Mouse (Mus musculus) heart, postnatal 14 days (tissue): ENCODE data around the gene Rrp1b. TPM values are rescaled to one million over a fixed set of nuclear protein-coding genes. Genes with fewer than 3 reads are reported as not detected.
"Not testable (repeated sequence)": the region's sequence is repeated elsewhere in the genome, so short reads cannot be mapped to it uniquely, and the experiment has no call there.

Source experiments
- DNase-seq, 2 experiments: peaks; one replicate each; pipeline ENCODE4 v3.0.0; 2021 to 2022
- intact Hi-C: fragments of 180-260 bp; cut with DNase I; formaldehyde crosslinking; loops from one replicate; pipeline ENCODE4 v1.15.1; 2025
- total RNA-seq, 2 experiments: library from RNA; stranded (reverse); gene quantifications; 2 replicates each; pipeline ENCODE4 v1.2.3; 2021

Gene Rrp1b
- total RNA-seq, 2 experiments from 2014 or later, result 7.9 to 8.6 TPM

DNA sequence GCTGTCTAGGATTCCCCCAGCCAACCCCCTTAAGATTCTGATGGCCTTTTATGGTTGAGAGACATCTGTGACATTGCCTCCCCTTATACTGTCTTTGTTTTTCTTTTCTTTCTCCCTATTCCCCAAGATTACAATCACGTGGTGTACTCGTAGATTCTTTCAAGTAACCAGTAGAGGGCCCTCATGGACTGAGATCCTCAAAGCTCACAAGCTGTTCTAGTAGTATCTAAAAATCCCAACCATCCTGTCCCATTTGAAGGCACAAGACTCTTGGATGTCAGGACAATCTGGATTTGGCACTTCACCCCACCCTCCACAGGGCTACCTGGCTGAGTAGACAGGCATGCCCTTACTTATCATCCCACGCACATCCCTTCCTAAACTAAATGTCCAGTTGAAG lies 8.2 kb upstream of the Rrp1b start:
- peak in 1 of 2 experiments; percentile 14 for DNase-seq
- intact Hi-C loops, result loop anchor here (1.0 to 5.0 kb wide), 2 partner anchors 46 to 180 kb away; no protein-coding TSS in a partner anchor

DNA sequence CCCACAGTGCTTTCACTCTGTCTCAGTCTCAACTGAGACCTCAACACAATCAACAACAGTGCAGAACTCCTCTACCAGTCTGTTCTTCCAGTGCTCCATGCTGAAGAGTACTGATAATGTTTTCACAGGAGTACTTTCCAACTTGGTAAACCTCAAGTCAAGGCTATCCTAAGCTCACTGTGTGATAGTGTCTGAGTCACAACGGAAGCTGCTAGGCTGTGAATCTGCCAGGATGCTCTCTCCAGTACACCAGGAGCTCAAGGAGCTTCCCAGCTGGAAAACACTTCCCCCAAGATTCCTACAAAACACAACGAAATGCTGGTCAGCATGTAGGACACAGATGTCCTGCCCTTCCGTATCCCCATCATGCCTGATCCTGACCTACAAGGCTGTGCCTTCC lies 7.6 kb upstream of the Rrp1b start:
- intact Hi-C loops, result loop anchor here (5.0 kb wide), 1 partner anchor 179 kb away; no protein-coding TSS in a partner anchor
- DNase-seq, result no peak

DNA sequence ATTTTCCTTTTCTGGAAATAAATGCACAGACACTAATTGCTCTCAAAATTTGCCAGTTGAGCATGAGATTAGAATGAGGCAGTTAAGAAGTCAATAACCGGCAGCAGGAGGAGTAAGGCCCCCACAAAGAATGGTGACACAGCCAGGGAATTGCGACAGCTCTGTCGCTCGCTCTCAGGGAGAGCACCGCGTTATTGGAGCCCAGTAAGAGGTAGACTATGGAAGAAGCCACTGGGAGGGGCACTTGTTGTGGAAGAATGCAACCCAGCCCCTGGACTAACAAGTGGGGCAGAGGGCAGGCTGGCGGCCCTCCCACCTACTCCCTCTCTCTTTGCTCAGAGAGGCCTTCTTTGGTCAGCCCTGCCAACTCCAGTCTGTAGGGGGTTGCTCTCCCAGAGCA lies 4.2 kb upstream of the Rrp1b start:
- intact Hi-C loops, result loop anchor here (10.0 kb wide), 1 partner anchor 517 kb away; the partner anchor contains the start of gene Wdr4
- no peak for DNase-seq

DNA sequence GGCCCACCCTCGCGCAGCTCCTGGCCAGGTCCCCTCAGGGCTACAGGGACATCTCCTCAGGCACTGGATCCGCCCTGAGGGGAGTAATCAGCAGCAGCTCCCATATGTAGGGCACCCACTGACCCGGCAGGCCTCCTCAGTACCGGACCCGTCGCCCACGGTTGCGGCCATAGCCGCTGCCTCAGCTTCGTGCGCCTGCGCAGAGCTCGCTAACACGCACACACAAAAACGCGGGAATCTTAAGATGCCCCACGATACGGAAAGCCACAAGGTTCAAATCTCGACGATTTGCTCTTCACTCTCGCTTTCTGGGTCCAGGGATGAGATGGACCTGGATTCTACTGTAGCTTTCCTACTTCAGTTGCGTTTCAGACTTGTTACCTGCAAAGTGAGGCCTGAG lies 1.6 kb upstream of the Rrp1b start:
- intact Hi-C loops, result loop anchor here (10.0 kb wide), 1 partner anchor 520 kb away; the partner anchor contains the start of gene Wdr4

DNA sequence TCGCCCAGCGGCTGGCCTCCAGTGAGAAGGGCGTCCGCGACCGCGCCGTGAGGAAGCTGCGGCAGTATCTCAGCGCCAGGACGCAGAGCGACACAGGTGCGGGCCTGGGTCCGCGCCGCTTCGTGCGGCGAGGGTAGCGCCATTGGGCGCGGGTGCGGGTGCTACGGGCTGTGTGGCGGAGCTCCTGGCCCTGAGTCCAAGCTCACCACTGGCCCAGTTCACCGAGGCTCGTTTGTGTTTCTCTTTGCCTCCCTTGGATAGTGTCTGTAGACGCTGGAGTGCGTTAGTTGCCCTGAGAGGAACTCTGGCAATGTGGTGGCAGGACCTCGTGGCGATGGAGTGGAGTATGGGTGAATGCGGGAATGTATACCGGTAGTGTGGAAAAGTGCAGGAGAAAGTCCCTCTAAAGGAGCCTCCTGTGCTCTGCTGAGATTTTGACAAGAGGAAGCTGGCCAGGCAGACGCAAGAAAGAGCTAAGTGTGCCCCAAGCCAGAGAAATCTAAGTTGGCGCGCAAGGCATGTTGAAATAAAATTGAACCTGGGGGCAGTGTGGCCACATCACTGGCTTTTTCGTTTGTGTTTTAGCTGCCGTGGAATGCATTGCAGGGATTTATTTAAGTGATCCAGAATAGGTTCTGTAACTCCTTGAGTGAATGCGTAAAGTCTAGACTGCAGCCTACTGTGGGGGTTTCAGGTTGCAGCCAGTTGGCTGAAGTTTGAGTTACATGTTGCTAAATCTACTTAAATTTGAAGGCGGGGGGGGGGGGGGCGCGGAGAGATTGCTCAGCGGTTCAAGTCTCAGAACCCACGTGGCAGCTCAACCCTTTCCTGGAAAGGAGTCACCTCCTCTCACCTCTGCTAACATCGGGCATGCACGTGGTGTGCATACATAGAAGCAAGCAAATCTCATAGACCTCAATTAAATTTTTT lies 874 bp downstream of the Rrp1b start:
- peak in 1 of 2 experiments; percentile 23 for DNase-seq
- intact Hi-C loops, result loop anchor here (10.0 kb wide), 1 partner anchor 522 kb away; the partner anchor contains the start of gene Wdr4

More for the DNA sequence above, 1.6 kb upstream of the Rrp1b start:
- DNase-seq, result no peak

DNA sequence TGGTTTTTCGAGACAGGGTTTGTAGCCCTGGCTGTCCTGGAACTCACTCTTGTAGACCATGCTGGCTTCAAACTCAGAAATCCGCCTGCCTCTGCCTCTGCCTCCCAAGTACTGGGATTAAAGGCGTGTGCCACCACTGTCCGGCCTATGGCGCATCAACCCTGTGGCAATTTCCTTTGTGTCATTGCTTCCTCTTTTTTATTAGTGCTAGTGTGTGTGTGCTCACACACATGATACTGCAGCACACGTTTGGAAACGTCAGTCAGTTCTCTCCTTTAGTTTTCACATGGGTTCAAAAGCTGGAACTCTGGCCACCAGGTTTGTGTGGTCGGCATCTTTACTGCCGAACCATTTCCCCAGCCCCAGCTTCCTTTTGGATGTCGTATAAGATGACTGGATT lies 4.4 kb downstream of the Rrp1b start:
- DNase-seq, result no peak
- intact Hi-C loops, result no loop called here

DNA sequence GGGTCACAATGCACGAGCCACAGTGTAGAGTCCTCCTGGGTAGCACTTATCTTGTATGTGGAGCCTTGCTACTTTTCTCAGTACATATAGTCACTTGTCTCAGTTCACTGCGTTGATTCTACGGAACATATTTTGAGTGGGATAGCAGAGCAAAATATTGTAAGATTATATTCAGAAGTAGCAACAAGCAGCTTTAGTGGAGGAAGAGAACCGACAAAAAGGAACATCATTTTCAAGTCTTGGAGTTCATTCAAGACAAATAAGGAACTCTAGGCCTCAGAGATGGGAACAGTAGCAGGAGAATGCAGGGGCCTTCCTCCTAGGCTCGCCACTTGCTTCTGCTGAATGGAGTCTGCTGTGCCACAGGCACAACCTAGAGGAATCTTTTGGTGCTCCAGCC lies 10.6 kb downstream of the Rrp1b start:
- DNase-seq, result no peak
- intact Hi-C loops, result no loop called here

DNA sequence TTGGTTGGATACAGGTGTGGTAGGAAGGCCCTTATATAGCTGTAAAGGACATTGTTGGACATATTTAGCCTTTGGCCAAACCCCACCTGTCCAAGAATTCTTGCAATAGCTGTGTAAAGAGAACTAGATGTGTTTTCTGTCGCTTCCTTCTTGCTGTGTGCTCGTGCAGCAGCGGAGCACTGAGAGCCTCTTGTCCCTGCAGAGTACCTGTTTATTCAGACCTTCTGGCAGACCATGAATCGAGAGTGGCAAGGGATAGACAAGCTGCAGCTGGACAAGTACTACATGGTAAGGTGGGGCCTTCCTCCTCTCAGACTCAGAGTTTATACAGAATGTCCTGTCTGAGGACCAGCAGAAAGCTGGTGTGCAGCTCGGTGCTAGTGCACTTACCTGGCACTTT lies 12.5 kb downstream of the Rrp1b start:
- no peak for DNase-seq
- intact Hi-C loops, result loop anchor here (2.0 kb wide), 1 partner anchor 264 kb away; no protein-coding TSS in a partner anchor

DNA sequence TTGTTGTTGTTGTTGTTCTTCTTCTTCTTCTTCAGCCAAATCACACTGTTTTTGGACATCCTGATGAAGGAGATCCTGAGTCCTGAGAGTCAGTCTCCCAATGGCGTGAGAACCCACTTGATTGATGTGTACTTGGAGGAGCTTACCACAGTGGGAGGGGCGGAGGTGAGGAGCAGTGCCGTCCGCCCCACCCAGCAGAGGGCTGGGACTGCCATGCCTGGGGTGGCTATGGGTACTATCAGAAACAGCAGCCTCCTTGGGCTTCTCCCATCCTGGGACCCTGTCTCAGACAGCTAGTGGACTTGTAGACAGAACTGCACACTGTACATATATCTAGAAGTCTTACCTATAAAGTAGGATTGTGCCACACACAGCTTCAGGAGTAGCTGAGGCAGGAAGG lies 14.0 kb downstream of the Rrp1b start:
- DNase-seq, result no peak
- intact Hi-C loops, result loop anchor here (2.0 kb wide), 1 partner anchor 263 kb away; no protein-coding TSS in a partner anchor

DNA sequence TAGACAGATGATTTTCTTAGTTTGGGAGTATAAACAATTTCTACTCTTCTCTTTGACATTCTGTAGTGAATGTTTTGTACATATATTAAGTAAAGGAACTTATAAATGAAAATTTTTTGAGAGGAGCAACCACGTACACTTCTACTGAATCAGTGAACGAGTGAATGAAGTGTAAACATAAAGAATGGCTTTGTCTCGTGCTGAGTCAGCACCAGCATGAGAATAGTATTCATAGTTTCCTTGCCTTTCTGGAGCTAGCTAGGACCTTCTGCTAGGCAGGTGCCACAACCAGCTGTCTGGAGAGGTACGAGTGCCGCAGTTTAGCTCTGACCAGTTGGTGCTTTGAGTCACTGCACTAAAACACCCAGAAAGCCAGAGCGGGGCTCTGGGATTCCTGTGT lies 14.7 kb downstream of the Rrp1b start:
- DNase-seq, result no peak

DNA sequence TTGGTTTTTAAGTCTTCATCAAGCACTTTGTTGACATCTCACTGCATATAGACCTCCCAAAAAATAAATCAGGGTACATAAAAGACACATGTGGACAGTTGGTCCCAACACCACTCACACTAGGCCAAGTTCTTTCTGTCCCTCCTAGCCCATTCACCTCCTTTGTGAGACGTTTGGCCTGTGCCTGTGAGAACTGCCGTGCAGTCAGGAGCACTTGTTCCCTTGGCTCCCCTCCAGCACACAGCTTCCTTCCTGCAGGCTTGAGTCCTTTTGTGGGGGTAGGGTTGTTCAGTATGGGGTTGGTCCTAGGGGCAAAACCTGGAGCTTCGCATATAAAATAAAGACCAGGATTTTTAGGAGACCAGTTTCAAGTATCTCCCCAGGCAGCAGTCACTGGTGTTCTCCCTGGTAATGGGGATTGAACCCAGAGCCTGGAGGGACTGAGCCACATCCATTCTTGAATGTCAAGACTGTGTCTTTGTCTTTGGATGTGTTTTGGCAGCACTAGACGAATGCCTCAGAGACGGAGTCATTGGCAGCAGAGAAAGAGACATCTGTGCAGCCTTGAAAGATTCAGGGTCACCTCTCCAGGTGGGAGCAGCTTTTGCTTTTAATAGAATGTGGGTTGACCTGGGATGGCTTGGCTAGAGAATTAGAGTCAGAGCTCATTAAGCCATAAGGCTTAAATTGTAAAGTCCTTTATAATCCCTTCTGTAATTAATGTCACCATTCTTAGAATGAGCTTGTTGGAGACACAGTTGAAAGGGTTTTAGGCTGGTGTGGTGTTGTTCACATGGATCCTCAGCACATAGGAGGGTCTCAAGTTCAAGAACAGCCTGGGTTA lies 16.6 kb downstream of the Rrp1b start:
- intact Hi-C loops, result no loop called here
- peak; percentile 27 to 32 for DNase-seq

More for the DNA sequence above, 14.7 kb downstream of the Rrp1b start:
- intact Hi-C loops, result no loop called here

DNA sequence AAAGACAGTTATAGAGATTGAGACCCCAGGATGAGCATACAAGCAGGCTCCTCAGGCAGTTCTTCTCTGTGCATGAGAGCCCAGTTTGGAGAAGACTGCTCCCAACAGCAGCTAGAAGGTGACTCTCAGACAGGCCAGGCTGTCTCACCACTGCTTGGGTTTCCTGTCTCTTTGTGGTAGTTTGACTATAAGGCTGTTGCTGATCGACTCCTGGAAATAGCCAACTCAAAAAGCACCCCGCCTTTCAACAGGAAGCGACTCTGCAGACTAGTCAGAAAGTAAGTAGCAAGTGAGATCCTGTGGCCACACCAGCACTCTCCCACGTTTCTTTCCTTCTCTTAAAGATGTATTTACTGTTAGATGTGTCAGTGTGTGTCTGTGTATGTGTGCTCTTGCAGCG lies 17.8 kb downstream of the Rrp1b start:
- intact Hi-C loops, result no loop called here
- DNase-seq, result no peak

DNA sequence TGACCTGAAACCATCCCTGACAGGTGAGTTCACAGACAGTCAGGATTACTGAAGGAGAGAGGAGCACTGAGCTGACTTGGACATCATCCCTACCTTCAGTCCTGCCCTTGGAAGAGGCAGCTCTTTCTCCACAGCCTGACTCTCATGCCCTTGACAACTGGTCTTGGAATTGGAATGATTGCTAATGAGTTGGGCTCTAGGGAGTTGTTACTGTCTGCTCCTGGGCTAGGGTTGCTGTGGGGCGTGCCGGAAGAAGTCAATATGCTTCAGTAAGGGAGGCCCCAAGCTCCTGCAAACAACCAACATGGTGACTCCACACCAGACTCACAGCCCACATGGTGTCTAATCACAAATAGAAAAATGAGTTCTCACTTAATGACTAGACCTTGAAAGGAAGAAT lies 21.9 kb downstream of the Rrp1b start:
- intact Hi-C loops, result no loop called here
- DNase-seq, result no peak

DNA sequence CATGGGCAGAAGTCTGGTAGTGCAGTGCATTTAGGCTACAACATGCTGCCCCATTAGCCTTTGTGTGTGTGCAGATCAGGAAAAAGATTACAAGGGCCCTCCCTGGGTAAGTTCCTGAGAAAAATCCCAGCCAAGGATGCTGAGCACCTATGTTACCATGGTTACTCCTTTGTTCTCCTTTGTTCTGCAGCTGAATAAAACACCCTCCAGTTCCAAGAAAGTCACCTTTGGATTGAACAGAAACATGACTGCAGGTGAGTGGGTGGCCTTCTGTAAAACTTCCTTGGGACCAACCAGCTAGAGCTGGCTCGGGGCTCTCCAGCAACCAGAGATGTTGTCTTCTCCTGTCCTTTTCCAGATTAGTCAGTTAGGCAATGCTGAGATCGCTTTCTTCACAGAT lies 23.2 kb downstream of the Rrp1b start:
- no peak for DNase-seq
- intact Hi-C loops, result no loop called here

DNA sequence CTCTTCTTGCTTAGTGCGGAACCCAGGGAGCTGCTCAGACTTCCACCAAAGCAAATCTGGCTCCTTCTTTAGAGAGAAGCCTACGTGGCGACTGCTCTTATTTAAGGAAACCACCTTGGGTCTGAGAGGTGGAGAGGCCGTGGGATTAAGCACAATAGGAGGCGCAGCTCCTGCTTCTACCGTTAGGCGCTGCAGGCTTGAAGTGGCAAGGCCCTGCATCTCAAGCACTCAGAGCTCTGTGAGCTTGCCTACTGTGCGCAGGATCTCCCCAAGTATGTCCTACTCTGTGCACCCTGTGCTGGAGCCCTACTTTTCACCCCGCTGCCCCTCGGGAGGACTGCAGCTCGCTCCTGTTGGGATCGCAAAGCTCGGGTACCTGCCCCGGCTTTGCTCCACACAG lies 25.3 kb downstream of the Rrp1b start:
- intact Hi-C loops, result no loop called here
- DNase-seq, result no peak

DNA sequence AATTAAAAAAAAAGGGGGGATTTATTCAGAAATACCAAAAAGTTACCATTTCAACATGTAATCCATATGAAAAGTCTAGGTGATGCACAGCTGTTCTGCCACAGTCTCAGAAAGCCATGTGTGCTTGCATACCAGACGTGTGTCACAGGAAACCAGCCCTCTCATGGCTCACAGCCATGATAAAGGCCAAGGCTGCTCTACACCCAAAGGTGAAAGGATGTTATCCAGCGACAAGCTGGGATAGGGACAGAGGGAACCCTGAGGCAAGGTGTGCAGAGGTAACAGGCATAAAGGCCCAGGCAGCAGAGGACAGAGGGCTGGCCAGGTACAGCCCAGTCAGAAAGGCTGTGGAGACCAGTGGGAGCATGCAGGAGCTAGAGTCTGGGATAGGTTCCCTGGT lies 27.8 kb downstream of the Rrp1b start:
- intact Hi-C loops, result no loop called here
- DNase-seq, result no peak

DNA sequence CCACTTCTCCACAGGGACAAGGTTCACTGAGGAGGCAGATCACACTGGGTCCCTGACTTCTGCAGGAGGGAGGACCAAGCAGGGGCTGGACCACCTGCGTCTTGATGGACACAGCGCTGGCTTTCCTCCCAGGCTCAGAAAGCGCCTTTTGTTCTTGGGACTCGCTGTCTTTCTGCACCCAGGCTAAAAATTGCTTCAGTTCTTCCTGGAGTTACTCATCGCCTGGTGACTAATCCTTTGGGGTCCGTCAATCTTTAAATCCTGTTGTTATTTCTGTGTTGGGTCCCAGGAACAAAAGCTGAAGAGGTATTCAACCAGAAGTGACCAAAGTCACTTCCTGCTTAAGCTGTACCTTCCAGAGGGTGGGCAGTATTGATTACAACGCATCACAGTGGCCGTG lies 28.9 kb downstream of the Rrp1b start:
- not testable (repeated sequence) for DNase-seq

DNA sequence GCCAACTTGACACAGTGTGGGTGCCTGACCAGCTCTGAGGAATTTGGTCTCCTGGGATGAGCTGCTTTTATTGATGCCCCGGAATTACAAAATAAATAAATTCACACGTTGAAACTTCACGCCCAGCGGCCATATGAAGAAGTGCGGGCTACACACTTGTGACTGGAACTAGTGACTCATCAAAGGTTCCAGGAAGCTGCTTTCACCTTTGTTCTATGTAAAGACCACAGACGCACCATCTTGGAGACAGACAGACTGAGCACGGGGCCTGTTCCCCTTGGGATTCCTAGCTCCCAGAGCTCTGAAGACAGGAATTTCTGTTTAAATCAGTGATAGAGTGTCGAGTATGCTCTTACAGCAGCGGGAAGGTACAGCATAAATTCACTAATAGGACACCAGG lies 31.6 kb downstream of the Rrp1b start:
- intact Hi-C loops, result no loop called here
- DNase-seq, result no peak

More for the DNA sequence above, 28.9 kb downstream of the Rrp1b start:
- intact Hi-C loops, result not testable (repeated sequence)

DNA sequence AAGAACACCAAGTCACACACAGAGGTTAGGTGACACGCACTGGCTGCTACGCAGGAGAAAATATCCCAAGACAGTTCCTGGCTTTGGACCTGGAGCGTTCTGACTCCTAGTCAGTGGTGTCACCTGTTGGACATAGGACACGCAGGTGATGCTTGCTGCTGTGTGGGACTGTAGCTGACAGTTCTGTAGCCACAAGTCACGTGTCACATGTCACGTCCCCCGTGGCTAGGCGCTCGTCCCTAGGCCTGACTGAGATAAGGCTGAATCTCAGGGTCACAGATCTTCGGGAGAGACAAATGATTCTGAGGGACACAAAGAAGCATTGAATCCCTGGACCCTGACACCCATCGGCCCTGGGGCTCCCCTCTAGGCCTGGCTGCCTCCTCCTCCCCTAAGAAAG lies 32.5 kb downstream of the Rrp1b start:
- no peak for DNase-seq
- intact Hi-C loops, result no loop called here

DNA sequence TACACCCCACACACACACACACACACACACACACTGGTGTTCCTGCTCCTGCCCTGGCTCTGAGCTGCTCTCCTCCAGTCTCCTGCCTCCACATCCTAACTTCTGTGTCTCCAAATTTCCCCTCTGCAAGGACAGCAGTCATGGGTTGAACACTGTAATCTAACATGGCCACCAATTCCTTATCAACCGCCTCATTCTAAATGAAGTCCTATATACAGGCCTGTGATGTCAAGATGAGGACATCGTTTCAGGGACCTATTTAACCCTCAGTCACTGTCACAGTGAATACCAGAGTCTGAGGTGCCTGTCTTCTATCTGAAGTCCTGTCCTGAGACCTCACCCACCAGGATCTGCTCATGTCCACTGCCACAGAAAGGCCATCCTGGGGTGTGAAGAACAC lies 32.9 kb downstream of the Rrp1b start:
- intact Hi-C loops, result no loop called here
- DNase-seq, result no peak

DNA sequence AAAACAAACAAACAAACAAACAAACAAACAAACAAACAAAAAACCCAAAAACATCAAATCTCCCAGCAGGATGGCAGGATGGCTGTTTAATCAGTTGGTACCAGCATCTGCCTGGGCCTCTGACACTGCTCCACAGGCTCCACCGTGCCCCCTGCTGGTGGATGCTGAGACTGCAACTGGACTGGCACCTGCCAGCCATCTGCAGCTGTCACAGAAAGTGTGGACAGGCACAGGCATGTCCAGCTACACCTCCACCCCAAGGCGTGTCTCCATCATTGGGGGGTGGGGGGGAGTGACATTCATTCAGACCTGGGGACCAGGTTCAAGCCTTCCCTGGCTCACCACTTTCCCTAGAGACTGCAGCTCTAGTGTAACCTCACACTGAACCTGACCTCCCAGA lies 37.5 kb downstream of the Rrp1b start:
- intact Hi-C loops, result loop anchor here (1.0 kb wide), 1 partner anchor 46 kb away; no protein-coding TSS in a partner anchor
- peak; percentile 86 to 94 for DNase-seq
